Mouse (Mus musculus) forebrain, embryonic 11.5 days (tissue): ENCODE data around the gene Acad11. TPM values are rescaled to one million over a fixed set of nuclear protein-coding genes. Genes with fewer than 3 reads are reported as not detected.

Experiments used
- ATAC-seq: fragments of 200-750 bp; cut with Nextera tagmentation; replicated peaks from 2 replicates; pipeline ENCODE4 v1.8.0; 2017; ENCODE audit warnings: moderate TSS enrichment; ENCODE audit not compliant: low FRiP score
- DNase-seq: peaks from one replicate; pipeline ENCODE4 v3.0.0-alpha.2; 2017; ENCODE audit warnings: low spot score
- H3K27ac ChIP-seq: fragments of 300-500 bp; sonication (generic); 2 replicates; pipeline ENCODE4 v1.5.1; 2014; ENCODE audit warnings: low read depth, low read length
- H3K27me3 ChIP-seq: fragments of 300-500 bp; sonication (generic); 2 replicates; pipeline ENCODE4 v1.6.1; 2014; ENCODE audit warnings: mild to moderate bottlenecking, low read length, mixed read lengths; ENCODE audit not compliant: control insufficient read depth, insufficient read depth
- H3K36me3 ChIP-seq: fragments of 300-500 bp; sonication (generic); 2 replicates; pipeline ENCODE4 v1.6.1; 2014; ENCODE audit warnings: mild to moderate bottlenecking, low read length, moderate library complexity, mixed read lengths; ENCODE audit not compliant: control insufficient read depth, insufficient read depth
- H3K4me1 ChIP-seq: fragments of 300-500 bp; sonication (generic); replicated peaks from 2 replicates; pipeline ENCODE4 v1.6.1; 2014; ENCODE audit warnings: low read length, mixed read lengths; ENCODE audit not compliant: control insufficient read depth, insufficient read depth
- H3K4me2 ChIP-seq: fragments of 300-500 bp; sonication (generic); 2 replicates; pipeline ENCODE4 v1.6.1; 2014; ENCODE audit warnings: low read depth, mild to moderate bottlenecking, low read length, moderate library complexity, mixed read lengths; ENCODE audit not compliant: severe bottlenecking
- H3K4me3 ChIP-seq: fragments of 300-500 bp; sonication (generic); 2 replicates; pipeline ENCODE4 v1.5.1; 2014; ENCODE audit warnings: low read depth, low read length
- H3K9ac ChIP-seq: fragments of 300-500 bp; sonication (generic); 2 replicates; pipeline ENCODE4 v1.6.1; 2014; ENCODE audit warnings: low read length
- H3K9me3 ChIP-seq: fragments of 300-500 bp; sonication (generic); 2 replicates; pipeline ENCODE4 v1.6.1; 2016; ENCODE audit warnings: low read length, mixed read lengths; ENCODE audit not compliant: control insufficient read depth
- WGBS: fragments of 180-500 bp; shearing (Covaris S2); extraction: QIAGEN DNeasy Blood & Tissue Kit; methylation state at CpG from one replicate; pipeline ENCODE4 v1.1.7; 2014; 5-methylcytosine and 5-hydroxymethylcytosine counted together
- polyA plus RNA-seq: library from polyadenylated mRNA; unstranded; fragments of >200 nt; fragmentation: Nextera tagmentation; extraction: Ambion mirVana; gene quantifications from 2 replicates; pipeline ENCODE4 v1.2.1, GENCODE M21; 2014

The Acad11 gene
- polyA plus RNA-seq, 1 experiment from 2014 or later = 7.5 TPM

- Histone ChIP-seq H3K9ac (no peak overlapping the region), H3K4me3 (no peak overlapping the region), H3K27ac (no peak overlapping the region), H3K4me1 (no peaks in the 10 kb centered on the region), H3K36me3 (no peaks in the 10 kb centered on the region), H3K27me3 (no peaks in the 10 kb centered on the region), H3K9me3 (no peaks in the 10 kb centered on the region), H3K4me2 (no peak overlapping the region)
- ATAC-seq (no peak), DNase-seq (no peak)
- 82% methylated on average over 4 of the region's 4 CpGs for WGBS
Observed at GRCm38 (mm10) chr9:104070241-104070640, 7.1 kb downstream of the Acad11 start.

- H3K4me1 ChIP-seq = no peaks in the 10 kb centered on the region
- ATAC-seq = no peak
- H3K27me3 ChIP-seq = no peaks in the 10 kb centered on the region
- no peaks in the 10 kb centered on the region for H3K36me3 ChIP-seq
- no peak overlapping the region for H3K4me3 ChIP-seq
- no peak overlapping the region for H3K9ac ChIP-seq
- no peak overlapping the region for H3K4me2 ChIP-seq
- DNase-seq = no peak
- WGBS = 79% methylated on average over 8 of the region's 8 CpGs
- H3K9me3 ChIP-seq = no peaks in the 10 kb centered on the region
- no peak overlapping the region for H3K27ac ChIP-seq
Observed at GRCm38 (mm10) chr9:104070863-104071604, 7.9 kb downstream of the Acad11 start.

GRCm38 (mm10) chr9:104075808-104076207, 12.6 kb downstream of the Acad11 start:
- no peaks in the 10 kb centered on the region for H3K36me3 ChIP-seq
- no peak overlapping the region for H3K27ac ChIP-seq
- no peaks in the 10 kb centered on the region for H3K4me1 ChIP-seq
- H3K4me3 ChIP-seq = no peak overlapping the region
- no peaks in the 10 kb centered on the region for H3K9me3 ChIP-seq
- ATAC-seq (no peak), DNase-seq (no peak)
- WGBS = 70% methylated on average over 2 of the region's 2 CpGs
- no peak overlapping the region for H3K9ac ChIP-seq
- H3K4me2 ChIP-seq = no peak overlapping the region
- no peaks in the 10 kb centered on the region for H3K27me3 ChIP-seq

- ATAC-seq (no peak), DNase-seq (no peak)
- Histone ChIP-seq H3K36me3 (no peaks in the 10 kb centered on the region), H3K9me3 (no peaks in the 10 kb centered on the region), H3K27ac (no peak overlapping the region), H3K4me3 (no peak overlapping the region), H3K4me2 (no peak overlapping the region), H3K27me3 (no peaks in the 10 kb centered on the region), H3K9ac (no peak overlapping the region), H3K4me1 (no peaks in the 10 kb centered on the region)
- WGBS = 93% methylated on average over 1 of the region's 1 CpGs
Observed at GRCm38 (mm10) chr9:104078780-104079179, 15.6 kb downstream of the Acad11 start.

GRCm38 (mm10) chr9:104079379-104079778, 16.2 kb downstream of the Acad11 start:
- 0 out of 2 replicates have a peak, but pooled peaks have one; percentile 49 for ATAC-seq
- Histone ChIP-seq H3K9ac (no peak overlapping the region), H3K4me3 (no peak overlapping the region), H3K36me3 (no peaks in the 10 kb centered on the region), H3K4me1 (no peaks in the 10 kb centered on the region), H3K9me3 (no peaks in the 10 kb centered on the region), H3K27me3 (no peaks in the 10 kb centered on the region), H3K4me2 (no peak overlapping the region), H3K27ac (no peak overlapping the region)
- peak; percentile 78 for DNase-seq
- 46% methylated on average over 5 of the region's 5 CpGs for WGBS

GRCm38 (mm10) chr9:104080038-104080437, 16.9 kb downstream of the Acad11 start:
- H3K9ac ChIP-seq = no peak overlapping the region
- ATAC-seq = no peak
- 76% methylated on average over 3 of the region's 3 CpGs for WGBS
- no peaks in the 10 kb centered on the region for H3K9me3 ChIP-seq
- H3K4me3 ChIP-seq = no peak overlapping the region
- H3K36me3 ChIP-seq = no peaks in the 10 kb centered on the region
- no peak overlapping the region for H3K4me2 ChIP-seq
- H3K4me1 ChIP-seq = no peaks in the 10 kb centered on the region
- no peaks in the 10 kb centered on the region for H3K27me3 ChIP-seq
- H3K27ac ChIP-seq = no peak overlapping the region
- no peak for DNase-seq

- Histone ChIP-seq H3K27ac (no peak overlapping the region), H3K9ac (no peak overlapping the region), H3K9me3 (no peaks in the 10 kb centered on the region), H3K27me3 (no peaks in the 10 kb centered on the region), H3K4me2 (no peak overlapping the region), H3K4me1 (no peaks in the 10 kb centered on the region), H3K36me3 (no peaks in the 10 kb centered on the region), H3K4me3 (no peak overlapping the region)
- ATAC-seq = no peak
- 76% methylated on average over 4 of the region's 4 CpGs for WGBS
- no peak for DNase-seq
Observed at GRCm38 (mm10) chr9:104085730-104086429, 22.7 kb downstream of the Acad11 start.

GRCm38 (mm10) chr9:104088555-104088954, 25.4 kb downstream of the Acad11 start:
- H3K4me1 ChIP-seq = no peaks in the 10 kb centered on the region
- H3K4me3 ChIP-seq = no peak overlapping the region
- no peak overlapping the region for H3K27ac ChIP-seq
- H3K4me2 ChIP-seq = no peak overlapping the region
- no peaks in the 10 kb centered on the region for H3K36me3 ChIP-seq
- ATAC-seq (no peak), DNase-seq (no peak)
- WGBS = 83% methylated on average over 8 of the region's 8 CpGs
- H3K27me3 ChIP-seq = no peaks in the 10 kb centered on the region
- H3K9ac ChIP-seq = no peak overlapping the region
- no peaks in the 10 kb centered on the region for H3K9me3 ChIP-seq

- Histone ChIP-seq H3K27ac (no peak overlapping the region), H3K4me1 (no peaks in the 10 kb centered on the region), H3K4me3 (no peak overlapping the region), H3K4me2 (no peak overlapping the region), H3K9me3 (no peaks in the 10 kb centered on the region), H3K36me3 (no peaks in the 10 kb centered on the region), H3K9ac (no peak overlapping the region), H3K27me3 (no peaks in the 10 kb centered on the region)
- DNase-seq (no peak), ATAC-seq (no peak)
- 95% methylated on average over 5 of the region's 5 CpGs for WGBS
Observed at GRCm38 (mm10) chr9:104092945-104093344, 29.8 kb downstream of the Acad11 start.
